ENCODE assay signal across 29 mouse cellular contexts in genomic region chr13:73839137-73839548, GRCm38 (mm10). TPM values are rescaled to one million over a fixed set of nuclear protein-coding genes. Genes with fewer than 3 reads are reported as not detected.
DNase-seq lines count a peak whose midpoint lies in the region; ATAC-seq lines count a peak whose summit lies in the region.
"Had no signal": no experiment of that assay in that cellular context is flagged by ENCODE, and none has a peak within 500 bp of the region (broad histone marks: within the 10 kb centered on the region; RNA-seq: fewer than 3 reads in every experiment).

No protein-coding gene starts in this region.

- no peak overlapping the region for H3K4me3 ChIP-seq in midbrain, embryonic 13.5 days (replicated peaks)
- H3K4me3 ChIP-seq in kidney, embryonic 16.5 days (ENCODE audit: low read length): no peak overlapping the region
- H3K4me3 ChIP-seq: embryonic facial prominence, embryonic 13.5 days; erythroblast, embryonic 14.5 days; forebrain, embryonic 13.5 days; heart, embryonic 13.5 days; kidney, embryonic 15.5 days; left cerebral cortex, adult 2 months; myocyte; neural tube, embryonic 13.5 days had no signal

- H3K9ac ChIP-seq in midbrain, embryonic 13.5 days (replicated peaks): no peak overlapping the region
- H3K9ac ChIP-seq in kidney, embryonic 16.5 days (replicated peaks; ENCODE audit: low read length): no peak overlapping the region
- H3K9ac ChIP-seq: embryonic facial prominence, embryonic 13.5 days; forebrain, embryonic 13.5 days; heart, embryonic 13.5 days; hindbrain, embryonic 14.5 days; kidney, embryonic 15.5 days; neural tube, embryonic 13.5 days had no signal

- no peak overlapping the region for H3K27ac ChIP-seq in midbrain, embryonic 13.5 days
- H3K27ac ChIP-seq in kidney, embryonic 16.5 days (ENCODE audit: low read length): no peak overlapping the region
- H3K27ac ChIP-seq: embryonic facial prominence, embryonic 13.5 days; forebrain, embryonic 13.5 days; heart, embryonic 13.5 days; hindbrain, embryonic 14.5 days; kidney, embryonic 15.5 days; left cerebral cortex, adult 2 months; neural tube, embryonic 13.5 days had no signal

- peaks cover 23% of the 10 kb centered on the region for H3K27me3 ChIP-seq in midbrain, embryonic 13.5 days
- no peaks in the 10 kb centered on the region for H3K27me3 ChIP-seq in kidney, embryonic 16.5 days (ENCODE audit: insufficient read depth, low read length)
- H3K27me3 ChIP-seq: embryonic facial prominence, embryonic 13.5 days; forebrain, embryonic 13.5 days; kidney, embryonic 15.5 days; neural tube, embryonic 13.5 days had no signal

- no peak overlapping the region for H3K4me2 ChIP-seq in midbrain, embryonic 13.5 days (replicated peaks)
- no peak overlapping the region for H3K4me2 ChIP-seq in kidney, embryonic 16.5 days (replicated peaks; ENCODE audit: low read depth, low read length)
- H3K4me2 ChIP-seq: embryonic facial prominence, embryonic 13.5 days; forebrain, embryonic 13.5 days; heart, embryonic 13.5 days; hindbrain, embryonic 14.5 days; kidney, embryonic 15.5 days; neural tube, embryonic 13.5 days had no signal

- H3K9me3 ChIP-seq in midbrain, embryonic 13.5 days: no peaks in the 10 kb centered on the region
- no peaks in the 10 kb centered on the region for H3K9me3 ChIP-seq in kidney, embryonic 16.5 days (ENCODE audit: low read length)
- H3K9me3 ChIP-seq: embryonic facial prominence, embryonic 13.5 days; forebrain, embryonic 13.5 days; heart, embryonic 13.5 days; kidney, embryonic 15.5 days; neural tube, embryonic 13.5 days had no signal

- peaks cover 20% of the 10 kb centered on the region for H3K4me1 ChIP-seq in midbrain, embryonic 13.5 days (replicated peaks)
- H3K4me1 ChIP-seq in kidney, embryonic 16.5 days (ENCODE audit: insufficient read depth, low read length): peaks cover 23% of the 10 kb centered on the region
- H3K4me1 ChIP-seq: forebrain, embryonic 13.5 days had no signal

- peak; percentile 40 to 43 for DNase-seq in cerebellum, postnatal 10 days
- no peak for DNase-seq in cerebellum, adult 18-20 months
- peak; percentile 25 to 27 for DNase-seq in layer of hippocampus, postnatal 10 days (ENCODE audit: low spot score in 2 of 2)
- no peak for DNase-seq in layer of hippocampus, postnatal 25 days (ENCODE audit: extremely low spot score in 1 of 2, low spot score in 1 of 2)
- peak; percentile 24 for DNase-seq in retina, embryonic 14.5 days (ENCODE audit: low spot score)
- DNase-seq in cerebellum, postnatal 14 days: no peak
- DNase-seq: adrenal gland, postnatal 10 days; cerebellum, adult 9-10 months; gastrocnemius, postnatal 10 days; heart, adult 11 months; heart, postnatal 14 days; kidney, postnatal 4 days; lung, postnatal 4 days; right cerebral cortex, postnatal 4 days; thymus, postnatal 25 days had no signal

- H3K36me3 ChIP-seq in midbrain, embryonic 13.5 days: no peaks in the 10 kb centered on the region
- no peaks in the 10 kb centered on the region for H3K36me3 ChIP-seq in kidney, embryonic 16.5 days (ENCODE audit: insufficient read depth, low read length)
- H3K36me3 ChIP-seq: heart, embryonic 13.5 days; kidney, embryonic 15.5 days; neural tube, embryonic 13.5 days had no signal

- peak; percentile 79 for ATAC-seq in midbrain, embryonic 13.5 days
- ATAC-seq in kidney, embryonic 16.5 days (ENCODE audit: low FRiP score, low TSS enrichment): no peak
- ATAC-seq: activated CD4-positive, CD25-positive, alpha-beta regulatory T cell, adult 4 months; forebrain, embryonic 13.5 days; intestine, embryonic 16.5 days had no signal

- 61% methylated on average over 11 of the region's 11 CpGs for WGBS in midbrain, embryonic 13.5 days
- WGBS in kidney, embryonic 16.5 days: 86% methylated on average over 11 of the region's 11 CpGs

RNA-seq across cellular contexts. Expression of gene Nkd2, which starts 8.3 kb away (rescaled TPM):
- 10 to 100 TPM; 12.9 to 15.3 TPM for total RNA-seq in layer of hippocampus, postnatal 10 days (2021)
- total RNA-seq in layer of hippocampus, postnatal 25 days (2021): 1 to 10 TPM; 5.1 to 8.3 TPM
- polyA plus RNA-seq in midbrain, embryonic 13.5 days (2015; fragmentation: Nextera tagmentation; extraction: Ambion mirVana): 7.2 and 7.6 TPM in 2 replicates
- polyA plus RNA-seq in kidney, embryonic 16.5 days (2015; fragmentation: Nextera tagmentation; extraction: Ambion mirVana): 7.8 and 8.2 TPM in 2 replicates
- total RNA-seq: megakaryocyte-erythroid progenitor cell, adult 5-6 weeks had no signal
- polyA plus RNA-seq: erythroblast, embryonic 14.5 days had no signal

Comparison
In these comparisons a context has a peak if more than half of its experiments do, and no peak if none do; other contexts are left out.
1. DNase-seq: peak in cerebellum, postnatal 10 days (2 of 2), layer of hippocampus, postnatal 10 days (2 of 2) and retina, embryonic 14.5 days (single experiment); none in cerebellum, adult 18-20 months (0 of 2), layer of hippocampus, postnatal 25 days (0 of 2) and cerebellum, postnatal 14 days (0 of 2).